ENCODE assay signal across 26 mouse cellular contexts in genomic region chr9:22449209-22449608, GRCm38 (mm10). TPM values are rescaled to one million over a fixed set of nuclear protein-coding genes. Genes with fewer than 3 reads are reported as not detected.
"Had no signal": no experiment of that assay in that cellular context is flagged by ENCODE, and none has a peak within 500 bp of the region (broad histone marks: within the 10 kb centered on the region; RNA-seq: fewer than 3 reads in every experiment).

No protein-coding gene starts in this region.

- DNase-seq: lung, adult 18-20 months; lung, embryonic 14.5 days; lung, postnatal 10 days; lung, postnatal 4 days; midbrain, embryonic 14.5 days; retina, postnatal 1 day; right cerebral cortex, adult 18-20 months; right cerebral cortex, postnatal 25 days; thymus, adult 2 months; thymus, postnatal 25 days; thymus, postnatal 4 days had no signal

- ATAC-seq: midbrain, embryonic 16.5 days had no signal

RNA-seq across cellular contexts. Expression of gene Gm17545, which starts 4.9 kb away (rescaled TPM):
- total RNA-seq: megakaryocyte, adult 5-6 weeks; megakaryocyte-erythroid progenitor cell, adult 5-6 weeks had no signal
- polyA plus RNA-seq: lung, embryonic 14.5 days; lung, embryonic 16.5 days; midbrain, embryonic 10.5 days; midbrain, embryonic 12.5 days; midbrain, embryonic 14.5 days; midbrain, embryonic 16.5 days; myocyte; neural tube, embryonic 11.5 days; neural tube, embryonic 13.5 days; neural tube, embryonic 15.5 days; spleen, adult 2 months; stomach, embryonic 15.5 days; stomach, postnatal 0 days; testis, adult 2 months; thymus, adult 2 months; urinary bladder, adult 2 months had no signal
